Mouse (Mus musculus) MEL (cell line): ENCODE measurements around the gene Entpd8. TPM values are rescaled to one million over a fixed set of nuclear protein-coding genes. Genes with fewer than 3 reads are reported as not detected.
A peak's percentile ranks its signal among the peaks of the same experiment; 100 is the strongest.

ENCODE experiments used
- DNase-seq: peaks from one replicate; pipeline ENCODE4 v3.0.0; 2011; ENCODE audit warnings: low read depth, low spot score
- H3K27ac ChIP-seq: 2 replicates; pipeline ENCODE4 v1.5.1; 2012; ENCODE audit warnings: low read depth, mild to moderate bottlenecking, control low read depth, low read length, moderate library complexity; ENCODE audit not compliant: control insufficient read depth
- H3K27me3 ChIP-seq, 2 experiments: fragments of 150-350 bp in 1 of 2; sonication (generic) in 1 of 2; 2 replicates each; pipeline ENCODE4 v1.6.1; 2012; ENCODE audit warnings: low read length in 2 of 2, mild to moderate bottlenecking in 2 of 2, improper control_type of control experiment in 1 of 2, moderate library complexity in 1 of 2; ENCODE audit not compliant: insufficient read depth in 2 of 2, control insufficient read depth in 1 of 2
- H3K36me3 ChIP-seq, 2 experiments: 2 replicates each; pipeline ENCODE4 v1.6.1; 2012 to 2014; ENCODE audit warnings: low read length in 2 of 2, improper control_type of control experiment in 1 of 2, inconsistent platforms in 1 of 2, mild to moderate bottlenecking in 1 of 2; ENCODE audit not compliant: insufficient read depth in 2 of 2, control insufficient read depth in 1 of 2
- H3K4me1 ChIP-seq, 2 experiments: fragments of 150-350 bp in 1 of 2; sonication (generic) in 1 of 2; 2 replicates each; pipeline ENCODE4 v1.6.1; 2012; ENCODE audit warnings: low read length in 2 of 2, improper control_type of control experiment in 1 of 2, mild to moderate bottlenecking in 1 of 2; ENCODE audit not compliant: insufficient read depth in 2 of 2, control insufficient read depth in 1 of 2
- H3K4me3 ChIP-seq, 2 experiments: fragments of 150-350 bp in 1 of 2; sonication (generic) in 1 of 2; 2 replicates each; pipeline ENCODE4 v1.5.1; 2012; ENCODE audit warnings: low read depth in 2 of 2, low read length in 2 of 2, mild to moderate bottlenecking in 2 of 2, moderate library complexity in 2 of 2, control low read depth in 1 of 2, improper control_type of control experiment in 1 of 2; ENCODE audit not compliant: control insufficient read depth in 1 of 2, insufficient read depth in 1 of 2
- H3K79me2 ChIP-seq: 2 replicates; pipeline ENCODE4 v1.6.1; 2012; ENCODE audit warnings: mild to moderate bottlenecking, low read length, moderate library complexity; ENCODE audit not compliant: control insufficient read depth, poor library complexity, insufficient read depth
- H3K9ac ChIP-seq: 2 replicates; pipeline ENCODE4 v1.6.1; 2012; ENCODE audit warnings: low read depth, mild to moderate bottlenecking, control low read depth, low read length, moderate library complexity; ENCODE audit not compliant: control insufficient read depth, poor library complexity, severe bottlenecking
- H3K9me3 ChIP-seq: fragments of 150-350 bp; sonication (generic); replicated peaks from 2 replicates; pipeline ENCODE4 v1.6.1; 2012; ENCODE audit warnings: mild to moderate bottlenecking, low read length, improper control_type of control experiment, moderate library complexity; ENCODE audit not compliant: insufficient read depth
- CHD2 ChIP-seq: IDR thresholded peaks from 2 replicates; pipeline ENCODE4 v1.6.1; 2011; ENCODE audit warnings: low read length, improper control_type of control experiment
- CTCF ChIP-seq, 3 experiments: IDR thresholded peaks in 2 of 3; conservative IDR thresholded peaks in 1 of 3; 2 replicates each; pipeline ENCODE4 v1.5.1; 2011 to 2012; ENCODE audit warnings: low read length in 3 of 3, low read depth in 2 of 3, mild to moderate bottlenecking in 2 of 3, improper control_type of control experiment in 1 of 3, inconsistent platforms in 1 of 3, mixed read lengths in 1 of 3, moderate library complexity in 1 of 3; ENCODE audit not compliant: control insufficient read depth in 1 of 3, insufficient read depth in 1 of 3, poor library complexity in 1 of 3, severe bottlenecking in 1 of 3
- E2F4 ChIP-seq: IDR thresholded peaks from 2 replicates; pipeline ENCODE4 v1.6.1; 2011; ENCODE audit warnings: low read depth, low read length, improper control_type of control experiment, borderline replicate concordance
- ELF1 ChIP-seq: IDR thresholded peaks from 2 replicates; pipeline ENCODE4 v1.6.1; 2014; ENCODE audit warnings: low read depth, mild to moderate bottlenecking, inconsistent platforms, low read length, improper control_type of control experiment, moderate library complexity
- EP300 ChIP-seq, 2 experiments: IDR thresholded peaks; 2 replicates each; pipeline ENCODE4 v1.6.1; 2011; ENCODE audit warnings: improper control_type of control experiment in 2 of 2, low read length in 2 of 2, low read depth in 1 of 2, mild to moderate bottlenecking in 1 of 2
- ETS1 ChIP-seq: IDR thresholded peaks from 2 replicates; pipeline ENCODE4 v1.6.1; 2012; ENCODE audit warnings: low read depth, mild to moderate bottlenecking, inconsistent platforms, low read length, improper control_type of control experiment, moderate library complexity
- GATA1 ChIP-seq: IDR thresholded peaks from 2 replicates; pipeline ENCODE4 v1.6.1; 2011; ENCODE audit warnings: low read depth, low read length, improper control_type of control experiment
- HCFC1 ChIP-seq: IDR thresholded peaks from 2 replicates; pipeline ENCODE4 v1.6.1; 2012; ENCODE audit warnings: low read depth, mild to moderate bottlenecking, inconsistent platforms, low read length, improper control_type of control experiment, moderate library complexity
- MAX ChIP-seq: IDR thresholded peaks from 2 replicates; pipeline ENCODE4 v1.6.1; 2011; ENCODE audit warnings: low read length, improper control_type of control experiment
- MAZ ChIP-seq: IDR thresholded peaks from 2 replicates; pipeline ENCODE4 v1.6.1; 2012; ENCODE audit warnings: low read depth, mild to moderate bottlenecking, inconsistent platforms, low read length, improper control_type of control experiment
- MEF2A ChIP-seq: IDR thresholded peaks from 2 replicates; pipeline ENCODE4 v1.6.1; 2014; ENCODE audit warnings: low read depth, mild to moderate bottlenecking, inconsistent platforms, low read length, improper control_type of control experiment; ENCODE audit not compliant: poor library complexity, insufficient replicate concordance, severe bottlenecking; ENCODE audit errors: extremely low read depth
- MYC ChIP-seq: IDR thresholded peaks from 2 replicates; pipeline ENCODE4 v1.6.1; 2011; ENCODE audit warnings: low read depth, mild to moderate bottlenecking, low read length, improper control_type of control experiment, moderate library complexity
- NELFE ChIP-seq: IDR thresholded peaks from 2 replicates; pipeline ENCODE4 v1.6.1; 2011; ENCODE audit warnings: low read depth, low read length, improper control_type of control experiment
- RAD21 ChIP-seq: IDR thresholded peaks from 2 replicates; pipeline ENCODE4 v1.6.1; 2011; ENCODE audit warnings: mild to moderate bottlenecking, low read depth, low read length, improper control_type of control experiment
- RCOR1 ChIP-seq: IDR thresholded peaks from 2 replicates; pipeline ENCODE4 v1.6.1; 2012; ENCODE audit warnings: low read depth, mild to moderate bottlenecking, inconsistent platforms, low read length, improper control_type of control experiment
- SMC3 ChIP-seq: IDR thresholded peaks from 2 replicates; pipeline ENCODE4 v1.6.1; 2011; ENCODE audit warnings: low read depth, low read length, improper control_type of control experiment
- TAL1 ChIP-seq: IDR thresholded peaks from 2 replicates; pipeline ENCODE4 v1.6.1; 2012; ENCODE audit warnings: mild to moderate bottlenecking, inconsistent platforms, low read length, moderate library complexity, mixed read lengths
- TCF12 ChIP-seq: IDR thresholded peaks from 2 replicates; pipeline ENCODE4 v1.6.1; 2014; ENCODE audit warnings: low read depth, mild to moderate bottlenecking, inconsistent platforms, low read length, improper control_type of control experiment, moderate library complexity
- USF2 ChIP-seq, 2 experiments: IDR thresholded peaks; 2 replicates each; pipeline ENCODE4 v1.6.1; 2011 to 2012; ENCODE audit warnings: improper control_type of control experiment in 2 of 2, low read length in 2 of 2, borderline replicate concordance in 1 of 2, inconsistent platforms in 1 of 2, low read depth in 1 of 2, mild to moderate bottlenecking in 1 of 2; ENCODE audit not compliant: insufficient read depth in 1 of 2
- polyA plus RNA-seq, 2 experiments: library from polyadenylated mRNA; stranded (reverse) in 1 of 2; unstranded in 1 of 2; fragments of >175 nt in 1 of 2; fragments of >200 nt in 1 of 2; gene quantifications; 2 replicates each; pipeline versions ENCODE4 v1.2.1 to v1.2.4; 2012; ENCODE audit warnings: low replicate concordance in 2 of 2, low read depth in 1 of 2; ENCODE audit not compliant: insufficient read length in 2 of 2, insufficient read depth in 1 of 2, missing spikeins in 1 of 2
- total RNA-seq: library from RNA; depleted of rRNA; stranded (reverse); fragments of 300-350 nt; gene quantifications from 2 replicates; pipeline ENCODE4 v1.2.3, GENCODE M21; 2012

Entpd8 gene
- total and polyA plus RNA-seq, 3 experiments = not detected

DNA sequence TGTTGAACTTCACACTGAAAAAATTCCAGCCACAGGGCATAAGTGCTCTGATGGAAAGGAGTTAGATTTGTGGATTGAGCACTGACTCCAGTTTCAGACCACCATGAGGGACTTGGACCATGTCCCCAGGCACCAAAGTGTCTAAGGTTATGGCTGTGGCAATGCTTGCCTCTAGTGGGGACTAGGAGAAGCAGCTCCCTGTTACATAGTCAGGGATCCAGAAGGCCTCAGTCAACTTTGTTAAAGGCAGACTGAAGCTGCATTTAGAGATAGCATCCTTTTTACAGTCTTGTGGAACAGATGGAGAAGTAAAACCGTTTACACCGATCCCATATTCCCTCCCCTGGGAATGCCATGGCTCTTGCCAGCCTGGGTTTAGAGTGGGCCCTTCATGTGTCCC, 24.0 kb downstream of the Entpd8 start:
- Histone ChIP-seq H3K27ac (no peak overlapping the region), H3K4me1 (peaks cover 20 to 28% of the 10 kb centered on the region in 2 experiments), H3K9me3 (no peaks in the 10 kb centered on the region), H3K36me3 (peaks cover 0 to 30% of the 10 kb centered on the region in 2 experiments; a peak in 2 of 4 replicates), H3K79me2 (no peaks in the 10 kb centered on the region), H3K27me3 (no peaks in the 10 kb centered on the region), H3K9ac (no peak overlapping the region), H3K4me3 (no peak overlapping the region)
- no peak for DNase-seq
- TF ChIP-seq NELFE (no peak), GATA1 (no peak), SMC3 (no peak), MAX (no peak), E2F4 (no peak), CTCF (IDR thresholded peaks at IDR 0.05 in 2 of 3, conservative IDR thresholded peaks at IDR 0.05 in 1 of 3; ENCODE audit: control insufficient read depth in 1 of 3, insufficient read depth in 1 of 3, low read depth in 2 of 3, low read length in 3 of 3, poor library complexity in 1 of 3, severe bottlenecking in 1 of 3) (no peak), CHD2 (no peak), USF2 (IDR thresholded peaks at IDR 0.05; ENCODE audit: borderline replicate concordance in 1 of 2, insufficient read depth in 1 of 2, low read depth in 1 of 2, low read length in 2 of 2) (no peak)

DNA sequence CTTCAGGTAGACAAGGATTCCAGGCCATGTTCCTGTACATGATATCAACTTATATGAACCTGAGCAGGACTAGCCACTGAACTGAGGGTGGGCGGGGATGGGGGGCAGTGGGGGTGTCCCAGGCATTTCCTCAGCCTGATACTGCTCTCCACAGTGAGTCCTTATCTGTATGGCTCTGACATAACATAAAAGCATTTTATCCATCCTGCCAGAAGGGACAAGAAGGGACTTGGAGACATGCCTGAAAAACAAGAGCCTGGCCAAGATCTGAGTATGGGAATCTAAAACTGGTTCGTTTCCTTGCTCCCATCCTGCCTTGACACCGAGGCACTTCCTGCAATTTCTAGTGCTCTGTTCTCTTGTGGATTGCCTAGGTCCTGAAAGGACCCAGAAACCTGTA, 25.9 kb downstream of the Entpd8 start:
- Histone ChIP-seq H3K9me3 (no peaks in the 10 kb centered on the region), H3K27ac (peak overlapping the region; percentile 80), H3K79me2 (no peaks in the 10 kb centered on the region; the same call in 1 of the 2 replicates), H3K4me3 (no peak overlapping the region), H3K36me3 (peaks cover 0 to 31% of the 10 kb centered on the region in 2 experiments; a peak in 2 of 4 replicates), H3K9ac (peak overlapping the region; percentile 45), H3K4me1 (peaks cover 22 to 31% of the 10 kb centered on the region in 2 experiments), H3K27me3 (no peaks in the 10 kb centered on the region)
- DNase-seq = peak; percentile 69
- peak; percentile 72 for TF ChIP-seq GATA1
- TF ChIP-seq RAD21 = no peak
- TF ChIP-seq MYC = no peak
- TF ChIP-seq TAL1 = peak; percentile 72
- no peak for TF ChIP-seq HCFC1
- TF ChIP-seq ETS1 = peak; percentile 55
- TF ChIP-seq RCOR1 = peak; percentile 27; the same call in 1 of the 2 replicates
- TF ChIP-seq MEF2A = no peak
- no peak for TF ChIP-seq ELF1
- TF ChIP-seq EP300 (IDR thresholded peaks at IDR 0.05; ENCODE audit: low read depth in 1 of 2, low read length in 2 of 2) = peak; percentile 61 to 76
- TF ChIP-seq TCF12 = peak; percentile 78
- no peak for TF ChIP-seq MAZ
